Mouse (Mus musculus): ENCODE results near the gene Pex11g.
A peak's percentile ranks its signal among the peaks of the same experiment; 100 is the strongest.

Gene Pex11g

GRCm38 (mm10) chr8:3415661-3416060 is 51.8 kb downstream of the Pex11g start:
- DNase-seq (ENCODE audit: low read depth, low spot score): no peak

- DNase-seq (ENCODE audit: low read depth, low spot score): no peak
These were observed 52.2 kb downstream of the Pex11g start for GRCm38 (mm10) chr8:3415259-3415658.

GRCm38 (mm10) chr8:3414639-3415190 is 52.8 kb downstream of the Pex11g start:
- no peak for DNase-seq (ENCODE audit: low read depth, low spot score)

- no peak for DNase-seq (ENCODE audit: low read depth, low spot score)
These were observed 54.7 kb downstream of the Pex11g start for GRCm38 (mm10) chr8:3412816-3413215.

- DNase-seq (ENCODE audit: low read depth, low spot score): peak; percentile 21
These were observed 55.6 kb downstream of the Pex11g start for GRCm38 (mm10) chr8:3411901-3412301.

- DNase-seq (ENCODE audit: low read depth, low spot score): no peak
These were observed 56.4 kb downstream of the Pex11g start for GRCm38 (mm10) chr8:3411085-3411484.

GRCm38 (mm10) chr8:3407417-3407816 is 60.1 kb downstream of the Pex11g start:
- DNase-seq (ENCODE audit: low read depth, low spot score): no peak

All from skeletal muscle tissue, adult 2 months (tissue).